Mouse (Mus musculus): ENCODE measurements around the gene Ctnnd2. TPM values are rescaled to one million over a fixed set of nuclear protein-coding genes. Genes with fewer than 3 reads are reported as not detected.

The Ctnnd2 gene
- polyA plus RNA-seq, 1 experiment: 4.6 TPM

DNA sequence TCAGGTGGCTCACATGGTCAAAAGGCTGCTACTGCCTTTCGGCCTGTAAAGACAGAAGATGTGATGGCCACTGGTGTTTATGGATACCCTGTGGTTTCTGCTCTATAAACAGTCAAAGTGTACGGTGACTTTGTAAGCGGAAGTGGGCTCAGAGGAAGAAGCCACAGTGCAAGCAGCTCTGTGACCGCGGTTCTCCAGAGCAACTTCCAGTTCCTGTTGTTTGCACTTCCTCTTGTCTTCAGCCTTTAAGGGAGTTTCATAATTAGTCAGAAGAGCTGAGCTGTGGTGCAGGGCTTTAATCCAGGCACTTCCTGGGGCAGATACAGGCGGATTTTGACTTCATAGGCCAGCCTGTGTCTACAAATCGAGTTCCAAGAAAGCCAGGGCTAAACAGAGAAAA, 438.2 kb downstream of the Ctnnd2 start:
- H3K27me3 ChIP-seq (ENCODE audit: control insufficient read depth, insufficient read depth, low read length): no peaks in the 10 kb centered on the region
- peaks cover 3% of the 10 kb centered on the region; the same call in 1 of the 2 replicates for H3K4me1 ChIP-seq (replicated peaks; ENCODE audit: control insufficient read depth, insufficient read depth, low read length)
- TF ChIP-seq POLR2A (IDR thresholded peaks at IDR 0.05; ENCODE audit: control insufficient read depth, extremely low read depth, insufficient read depth, low read length, poor library complexity) (no peak), CTCF (IDR thresholded peaks at IDR 0.05; ENCODE audit: borderline replicate concordance, control insufficient read depth, extremely low read depth, insufficient read depth, low read length, poor library complexity) (no peak)
- H3K36me3 ChIP-seq (ENCODE audit: control insufficient read depth, insufficient read depth, low read length): no peaks in the 10 kb centered on the region
- WGBS: 4% methylated on average over 7 of the region's 7 CpGs
- peak; percentile 10 for DNase-seq
- H3K27ac ChIP-seq (ENCODE audit: control insufficient read depth, insufficient read depth, low read length): no peak overlapping the region
- no peak overlapping the region for H3K4me3 ChIP-seq (ENCODE audit: control insufficient read depth, insufficient read depth, low read length)

GRCm38 (mm10) chr15:30615451-30615850, 443.1 kb downstream of the Ctnnd2 start:
- WGBS: 90% methylated on average over 7 of the region's 7 CpGs
- peaks cover 3% of the 10 kb centered on the region; the same call in 1 of the 2 replicates for H3K4me1 ChIP-seq (replicated peaks; ENCODE audit: control insufficient read depth, insufficient read depth, low read length)
- no peak for TF ChIP-seq CTCF (IDR thresholded peaks at IDR 0.05; ENCODE audit: borderline replicate concordance, control insufficient read depth, extremely low read depth, insufficient read depth, low read length, poor library complexity)
- TF ChIP-seq POLR2A (IDR thresholded peaks at IDR 0.05; ENCODE audit: control insufficient read depth, extremely low read depth, insufficient read depth, low read length, poor library complexity): no peak
- H3K4me3 ChIP-seq (ENCODE audit: control insufficient read depth, insufficient read depth, low read length): no peak overlapping the region
- no peaks in the 10 kb centered on the region for H3K36me3 ChIP-seq (ENCODE audit: control insufficient read depth, insufficient read depth, low read length)
- DNase-seq: no peak
- H3K27ac ChIP-seq (ENCODE audit: control insufficient read depth, insufficient read depth, low read length): no peak overlapping the region
- no peaks in the 10 kb centered on the region for H3K27me3 ChIP-seq (ENCODE audit: control insufficient read depth, insufficient read depth, low read length)

- DNase-seq: no peak
- Histone ChIP-seq H3K4me1 (replicated peaks; ENCODE audit: control insufficient read depth, insufficient read depth, low read length) (no peaks in the 10 kb centered on the region), H3K36me3 (ENCODE audit: control insufficient read depth, insufficient read depth, low read length) (no peaks in the 10 kb centered on the region), H3K27ac (ENCODE audit: control insufficient read depth, insufficient read depth, low read length) (no peak overlapping the region), H3K27me3 (ENCODE audit: control insufficient read depth, insufficient read depth, low read length) (no peaks in the 10 kb centered on the region), H3K4me3 (ENCODE audit: control insufficient read depth, insufficient read depth, low read length) (no peak overlapping the region)
- 40% methylated on average over 3 of the region's 3 CpGs for WGBS
- no peak for TF ChIP-seq POLR2A (IDR thresholded peaks at IDR 0.05; ENCODE audit: control insufficient read depth, extremely low read depth, insufficient read depth, low read length, poor library complexity)
- TF ChIP-seq CTCF (IDR thresholded peaks at IDR 0.05; ENCODE audit: borderline replicate concordance, control insufficient read depth, extremely low read depth, insufficient read depth, low read length, poor library complexity): no peak
These were observed 444.5 kb downstream of the Ctnnd2 start for GRCm38 (mm10) chr15:30616861-30617260.

GRCm38 (mm10) chr15:30617932-30618331, 445.5 kb downstream of the Ctnnd2 start:
- Histone ChIP-seq H3K27ac (ENCODE audit: control insufficient read depth, insufficient read depth, low read length) (no peak overlapping the region), H3K4me3 (ENCODE audit: control insufficient read depth, insufficient read depth, low read length) (no peak overlapping the region), H3K27me3 (ENCODE audit: control insufficient read depth, insufficient read depth, low read length) (no peaks in the 10 kb centered on the region), H3K36me3 (ENCODE audit: control insufficient read depth, insufficient read depth, low read length) (no peaks in the 10 kb centered on the region), H3K4me1 (replicated peaks; ENCODE audit: control insufficient read depth, insufficient read depth, low read length) (no peaks in the 10 kb centered on the region)
- 91% methylated on average over 2 of the region's 2 CpGs for WGBS
- no peak for TF ChIP-seq POLR2A (IDR thresholded peaks at IDR 0.05; ENCODE audit: control insufficient read depth, extremely low read depth, insufficient read depth, low read length, poor library complexity)
- DNase-seq: no peak

- Histone ChIP-seq H3K4me1 (replicated peaks; ENCODE audit: control insufficient read depth, insufficient read depth, low read length) (no peaks in the 10 kb centered on the region), H3K27ac (ENCODE audit: control insufficient read depth, insufficient read depth, low read length) (no peak overlapping the region), H3K27me3 (ENCODE audit: control insufficient read depth, insufficient read depth, low read length) (no peaks in the 10 kb centered on the region), H3K36me3 (ENCODE audit: control insufficient read depth, insufficient read depth, low read length) (no peaks in the 10 kb centered on the region), H3K4me3 (ENCODE audit: control insufficient read depth, insufficient read depth, low read length) (no peak overlapping the region)
- 71% methylated on average over 3 of the region's 3 CpGs for WGBS
- no peak for TF ChIP-seq CTCF (IDR thresholded peaks at IDR 0.05; ENCODE audit: borderline replicate concordance, control insufficient read depth, extremely low read depth, insufficient read depth, low read length, poor library complexity)
- DNase-seq: no peak
These were observed 456.1 kb downstream of the Ctnnd2 start for GRCm38 (mm10) chr15:30628524-30628923.

- H3K27me3 ChIP-seq (ENCODE audit: control insufficient read depth, insufficient read depth, low read length): no peaks in the 10 kb centered on the region
- H3K27ac ChIP-seq (ENCODE audit: control insufficient read depth, insufficient read depth, low read length): no peak overlapping the region
- H3K36me3 ChIP-seq (ENCODE audit: control insufficient read depth, insufficient read depth, low read length): no peaks in the 10 kb centered on the region
- WGBS: 40% methylated on average over 7 of the region's 7 CpGs
- DNase-seq: no peak
- TF ChIP-seq CTCF (IDR thresholded peaks at IDR 0.05; ENCODE audit: borderline replicate concordance, control insufficient read depth, extremely low read depth, insufficient read depth, low read length, poor library complexity): no peak
- no peak for TF ChIP-seq POLR2A (IDR thresholded peaks at IDR 0.05; ENCODE audit: control insufficient read depth, extremely low read depth, insufficient read depth, low read length, poor library complexity)
- no peak overlapping the region for H3K4me3 ChIP-seq (ENCODE audit: control insufficient read depth, insufficient read depth, low read length)
- H3K4me1 ChIP-seq (replicated peaks; ENCODE audit: control insufficient read depth, insufficient read depth, low read length): no peaks in the 10 kb centered on the region
These were observed 459.8 kb downstream of the Ctnnd2 start for GRCm38 (mm10) chr15:30632113-30632735.

DNA sequence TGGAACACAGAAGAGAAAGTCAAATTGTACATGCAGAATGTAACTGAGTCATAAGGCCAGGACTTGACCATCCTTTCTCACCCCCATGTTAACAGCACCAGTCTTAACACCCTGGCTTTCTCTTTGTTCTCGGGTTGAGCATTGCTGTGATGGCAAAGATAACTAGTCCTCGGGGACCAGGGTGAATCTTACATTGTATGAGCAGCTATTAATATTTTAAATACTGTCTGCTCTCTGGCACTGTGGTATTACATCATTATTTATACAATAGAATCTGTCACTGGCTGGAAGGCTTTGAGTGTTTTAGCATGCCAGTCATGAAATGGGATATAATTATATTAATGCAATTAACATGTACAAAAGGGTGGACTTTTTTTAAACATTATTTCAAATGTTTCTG, 461.5 kb downstream of the Ctnnd2 start:
- 87% methylated on average over 2 of the region's 2 CpGs for WGBS
- Histone ChIP-seq H3K4me1 (replicated peaks; ENCODE audit: control insufficient read depth, insufficient read depth, low read length) (no peaks in the 10 kb centered on the region), H3K4me3 (ENCODE audit: control insufficient read depth, insufficient read depth, low read length) (no peak overlapping the region), H3K27me3 (ENCODE audit: control insufficient read depth, insufficient read depth, low read length) (no peaks in the 10 kb centered on the region), H3K36me3 (ENCODE audit: control insufficient read depth, insufficient read depth, low read length) (no peaks in the 10 kb centered on the region), H3K27ac (ENCODE audit: control insufficient read depth, insufficient read depth, low read length) (no peak overlapping the region)
- DNase-seq: no peak
- TF ChIP-seq CTCF (IDR thresholded peaks at IDR 0.05; ENCODE audit: borderline replicate concordance, control insufficient read depth, extremely low read depth, insufficient read depth, low read length, poor library complexity) (no peak), POLR2A (IDR thresholded peaks at IDR 0.05; ENCODE audit: control insufficient read depth, extremely low read depth, insufficient read depth, low read length, poor library complexity) (no peak)
